Mouse (Mus musculus) cerebellum, adult (tissue): ENCODE data around the gene Ms4a14.
"Not testable (repeated sequence)": the region's sequence is repeated elsewhere in the genome, so short reads cannot be mapped to it uniquely, and the experiment has no call there.

Experiments
- ATAC-seq: cut with Nextera tagmentation; 2 replicates; pipeline ENCODE4 v1.9.2; 2017; ENCODE audit warnings: mild to moderate bottlenecking, moderate library complexity, mixed read lengths; ENCODE audit not compliant: insufficient number of reproducible peaks, low FRiP score, low TSS enrichment

Gene Ms4a14

DNA sequence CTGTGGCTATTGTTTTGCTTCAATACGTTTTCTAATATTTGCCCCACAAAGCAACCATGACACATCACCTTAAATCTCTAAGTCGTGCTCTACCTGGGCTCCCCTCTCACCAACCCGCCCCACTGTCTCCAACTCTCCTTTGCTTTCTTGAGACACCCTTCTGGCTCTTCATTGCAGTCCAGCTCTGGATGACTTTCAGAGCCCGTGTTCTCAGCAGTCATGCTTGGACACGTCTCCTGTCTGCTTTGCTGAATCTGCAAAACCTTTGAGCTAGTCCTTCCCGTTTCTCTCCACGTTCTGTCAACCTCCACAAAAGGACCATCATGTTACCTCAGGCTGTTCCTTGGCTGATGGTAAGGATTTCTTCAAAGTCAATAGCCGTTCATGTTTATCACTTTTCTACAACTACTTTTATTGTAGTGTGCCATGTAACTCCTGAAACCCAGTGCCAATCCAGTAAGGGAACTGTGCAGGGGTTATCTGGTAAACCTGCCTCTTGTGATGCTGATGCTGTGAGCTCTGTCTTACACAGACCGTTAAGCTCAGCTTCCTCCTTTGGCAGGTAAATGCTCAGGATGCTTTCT is 49.6 kb downstream of the Ms4a14 start:
- no peak for ATAC-seq

DNA sequence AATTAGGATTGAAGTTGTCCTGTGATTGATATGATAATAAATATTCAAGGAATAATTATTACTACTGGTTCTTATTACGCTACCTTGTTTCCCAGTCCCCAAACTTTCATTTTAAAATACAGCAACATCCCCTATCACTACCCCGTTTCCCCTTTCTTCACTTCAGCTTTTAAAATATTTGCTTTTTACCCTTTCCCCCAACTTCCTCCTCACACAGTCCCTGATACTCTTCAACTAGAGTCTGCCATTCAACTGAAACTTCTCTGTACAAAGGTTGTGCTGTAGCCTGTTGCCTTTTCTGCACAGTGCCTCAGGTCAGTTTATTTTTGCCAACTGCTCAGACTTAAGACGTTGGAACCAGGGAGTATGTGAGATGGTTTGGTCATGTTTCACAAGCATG is 50.7 kb downstream of the Ms4a14 start:
- no peak for ATAC-seq

DNA sequence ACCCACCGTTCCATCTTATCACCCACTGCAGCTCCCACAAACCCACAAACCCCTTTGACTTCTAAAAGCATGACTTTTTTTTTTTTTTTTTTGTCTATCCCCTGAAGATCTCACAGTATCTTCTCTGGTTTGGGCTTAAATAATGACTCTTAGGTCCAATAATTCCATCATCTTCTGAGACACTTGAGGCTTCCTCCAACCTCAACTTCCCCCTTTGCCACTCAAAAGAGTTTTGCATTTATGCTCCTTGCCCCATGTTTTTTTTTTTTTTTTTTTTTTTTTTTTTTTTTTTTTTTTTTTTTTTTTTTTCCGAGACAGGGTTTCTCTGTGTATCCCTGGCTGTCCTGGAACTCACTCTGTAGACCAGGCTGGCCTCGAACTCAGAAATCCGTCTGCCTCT is 51.3 kb downstream of the Ms4a14 start:
- not testable (repeated sequence) for ATAC-seq

GRCm38 (mm10) chr19:11261522-11261921 is 52.7 kb downstream of the Ms4a14 start:
- ATAC-seq, result no peak
